Mouse (Mus musculus) T-helper 2 cell (primary cell): ENCODE data around the gene Rab43.

Source experiments
- in situ Hi-C: fragments of 300-600 bp; cut with MboI, MseI; formaldehyde crosslinking; loops from one replicate; pipeline ENCODE4 v1.15.1; 2025; ENCODE audit warnings: high pct_unique_total_duplicates

Gene Rab43

GRCm38 (mm10) chr6:87787108-87787890 lies 24.7 kb downstream of the Rab43 start:
- in situ Hi-C loops = no loop called here

- in situ Hi-C loops = no loop called here
These were observed 25.3 kb downstream of the Rab43 start for GRCm38 (mm10) chr6:87786621-87787020.

GRCm38 (mm10) chr6:87784033-87784432 lies 27.9 kb downstream of the Rab43 start:
- in situ Hi-C loops = no loop called here

- in situ Hi-C loops = no loop called here
These were observed 31.2 kb downstream of the Rab43 start for GRCm38 (mm10) chr6:87780546-87781301.

- in situ Hi-C loops = no loop called here
These were observed 32.5 kb downstream of the Rab43 start for GRCm38 (mm10) chr6:87779174-87780165.

- in situ Hi-C loops = no loop called here
These were observed 33.4 kb downstream of the Rab43 start for GRCm38 (mm10) chr6:87778294-87779173.

GRCm38 (mm10) chr6:87777842-87778241 lies 34.1 kb downstream of the Rab43 start, which contains the start of gene Gp9:
Gp9 (plus strand) TSS chr6:87778072.
- in situ Hi-C loops = no loop called here

- in situ Hi-C loops = no loop called here
These were observed 35.3 kb downstream of the Rab43 start for GRCm38 (mm10) chr6:87776663-87777062.

- in situ Hi-C loops = no loop called here
These were observed 36.2 kb downstream of the Rab43 start for GRCm38 (mm10) chr6:87775588-87776245.

GRCm38 (mm10) chr6:87774909-87775308 lies 37.1 kb downstream of the Rab43 start:
- in situ Hi-C loops = no loop called here

GRCm38 (mm10) chr6:87774466-87774865 lies 37.5 kb downstream of the Rab43 start:
- in situ Hi-C loops = no loop called here

- in situ Hi-C loops = no loop called here
These were observed 41.3 kb downstream of the Rab43 start for GRCm38 (mm10) chr6:87770626-87771025.

GRCm38 (mm10) chr6:87764296-87764695 lies 47.7 kb downstream of the Rab43 start:
- in situ Hi-C loops = loop anchor here (5.0 kb wide), 1 partner anchor 43 kb away; no protein-coding TSS in a partner anchor

- in situ Hi-C loops = loop anchor here (5.0 kb wide), 1 partner anchor 44 kb away; no protein-coding TSS in a partner anchor
These were observed 48.3 kb downstream of the Rab43 start for GRCm38 (mm10) chr6:87763376-87764280.

GRCm38 (mm10) chr6:87762161-87762560 lies 49.8 kb downstream of the Rab43 start:
- in situ Hi-C loops = loop anchor here (5.0 kb wide), 1 partner anchor 45 kb away; no protein-coding TSS in a partner anchor

GRCm38 (mm10) chr6:87759850-87760249 lies 52.1 kb downstream of the Rab43 start:
- in situ Hi-C loops = loop anchor here (5.0 kb wide), 1 partner anchor 47 kb away; no protein-coding TSS in a partner anchor

- in situ Hi-C loops = no loop called here
These were observed 52.6 kb downstream of the Rab43 start for GRCm38 (mm10) chr6:87759404-87759803.

GRCm38 (mm10) chr6:87756896-87757295 lies 55.1 kb downstream of the Rab43 start:
- in situ Hi-C loops = no loop called here

- in situ Hi-C loops = no loop called here
These were observed 56.8 kb downstream of the Rab43 start for GRCm38 (mm10) chr6:87755196-87755595.
